ENCODE assay signal across 16 mouse cellular contexts in genomic region chr10:121329586-121329985, GRCm38 (mm10).
"Had no signal": no experiment of that assay in that cellular context is flagged by ENCODE, and none has a peak within 500 bp of the region (broad histone marks: within the 10 kb centered on the region; RNA-seq: fewer than 3 reads in every experiment).

No protein-coding gene starts in this region.

- DNase-seq: cerebellum, adult 2 months; cerebellum, adult 8-10 months; cerebellum, adult 9-10 months; cerebellum, adult 9-11 months; cerebellum, postnatal 10 days; cerebellum, postnatal 14 days; cerebellum, postnatal 25 days; cerebellum, postnatal 36 days; embryo, embryonic 11 days; forebrain, postnatal 0 days; gastrocnemius, adult 2 months; gastrocnemius, postnatal 14 days; gastrocnemius, postnatal 25 days; gastrocnemius, postnatal 36 days; heart, adult 18-20 months; heart, adult 2 months had no signal
